Mouse (Mus musculus) midbrain, embryonic 10.5 days (tissue): ENCODE measurements at regions not wholly inside any gene's neighbourhood (a gene's known extent, or its start where the extent isn't known, plus 50 kb on each side); places are given as distances from the start of the nearest gene placed in this dataset.

Source experiments
- DNase-seq: peaks from one replicate; pipeline ENCODE4 v3.0.0-alpha.2; 2017; ENCODE audit warnings: low spot score
- H3K27ac ChIP-seq: fragments of 300-500 bp; sonication (generic); replicated peaks from 2 replicates; pipeline ENCODE4 v1.5.1; 2016; ENCODE audit warnings: mild to moderate bottlenecking
- H3K27me3 ChIP-seq: fragments of 300-500 bp; sonication (generic); 2 replicates; pipeline ENCODE4 v1.6.1; 2016; ENCODE audit warnings: low read depth, mild to moderate bottlenecking; ENCODE audit not compliant: poor library complexity, severe bottlenecking
- H3K36me3 ChIP-seq: fragments of 300-500 bp; sonication (generic); 2 replicates; pipeline ENCODE4 v1.6.1; 2016; ENCODE audit warnings: mild to moderate bottlenecking, moderate library complexity
- H3K4me1 ChIP-seq: fragments of 300-500 bp; sonication (generic); 2 replicates; pipeline ENCODE4 v1.6.1; 2016
- H3K4me3 ChIP-seq: fragments of 300-500 bp; sonication (generic); 2 replicates; pipeline ENCODE4 v1.5.1; 2016; ENCODE audit warnings: mild to moderate bottlenecking, moderate library complexity
- H3K9me3 ChIP-seq: fragments of 300-500 bp; sonication (generic); replicated peaks from 2 replicates; pipeline ENCODE4 v1.6.1; 2016; ENCODE audit warnings: mild to moderate bottlenecking
- WGBS: fragments of 180-500 bp; shearing (Covaris S2); methylation state at CpG from one replicate; pipeline ENCODE4 v1.1.7; 2016; 5-methylcytosine and 5-hydroxymethylcytosine counted together

- DNase-seq: no peak
- Histone ChIP-seq H3K4me1 (peaks cover 42% of the 10 kb centered on the region), H3K27me3 (0 out of 2 replicates have a peak, but pooled peaks cover 4% of the 10 kb centered on the region), H3K36me3 (no peaks in the 10 kb centered on the region), H3K9me3 (no peaks in the 10 kb centered on the region), H3K27ac (no peak overlapping the region), H3K4me3 (no peak overlapping the region)
- 62% methylated on average over 13 of the region's 13 CpGs for WGBS
Measured at GRCm38 (mm10) chr9:63876886-63877285, 119.1 kb upstream of the Smad3 start.

DNA sequence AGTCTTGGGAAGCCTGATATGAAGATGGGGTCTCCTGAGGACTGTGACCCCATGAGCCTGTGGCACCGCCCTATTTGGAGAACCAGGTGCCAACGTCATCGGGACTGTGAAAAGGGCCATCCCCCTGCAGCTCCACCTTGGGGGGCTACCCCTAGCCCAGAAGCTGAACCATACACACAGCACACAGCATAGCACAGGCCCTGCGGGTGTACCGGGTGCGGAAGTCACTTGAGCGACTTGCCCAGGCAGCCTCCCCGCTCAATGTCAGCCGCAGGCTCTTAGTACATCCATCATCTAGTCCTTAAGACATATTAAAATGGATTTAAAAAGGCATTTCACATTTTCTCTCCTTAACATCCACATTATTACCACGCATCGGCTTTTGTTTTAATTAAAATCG lies 118.2 kb upstream of the Smad3 start:
- no peak for DNase-seq
- WGBS: 93% methylated on average over 12 of the region's 12 CpGs

GRCm38 (mm10) chr9:63875193-63875592 lies 117.4 kb upstream of the Smad3 start:
- Histone ChIP-seq H3K4me1 (peaks cover 26% of the 10 kb centered on the region), H3K4me3 (no peak overlapping the region), H3K27ac (no peak overlapping the region), H3K27me3 (no peaks in the 10 kb centered on the region), H3K36me3 (no peaks in the 10 kb centered on the region), H3K9me3 (peaks cover 5% of the 10 kb centered on the region)
- 86% methylated on average over 5 of the region's 5 CpGs for WGBS
- no peak for DNase-seq

More for the DNA sequence above, 118.2 kb upstream of the Smad3 start:
- Histone ChIP-seq H3K9me3 (no peaks in the 10 kb centered on the region), H3K4me1 (peaks cover 34% of the 10 kb centered on the region), H3K36me3 (no peaks in the 10 kb centered on the region), H3K4me3 (no peak overlapping the region), H3K27ac (no peak overlapping the region), H3K27me3 (0 out of 2 replicates have a peak, but pooled peaks cover 4% of the 10 kb centered on the region)

GRCm38 (mm10) chr9:63864350-63864749 lies 106.6 kb upstream of the Smad3 start:
- no peak for DNase-seq
- peaks cover 8% of the 10 kb centered on the region; the same call in 1 of the 2 replicates for H3K9me3 ChIP-seq
- H3K27me3 ChIP-seq: no peaks in the 10 kb centered on the region
- no peak overlapping the region for H3K4me3 ChIP-seq
- no peaks in the 10 kb centered on the region for H3K36me3 ChIP-seq
- H3K27ac ChIP-seq: no peak overlapping the region; the same call in 1 of the 2 replicates
- 58% methylated on average over 11 of the region's 11 CpGs for WGBS
- peaks cover 26% of the 10 kb centered on the region for H3K4me1 ChIP-seq

- no peaks in the 10 kb centered on the region for H3K27me3 ChIP-seq
- no peaks in the 10 kb centered on the region for H3K36me3 ChIP-seq
- WGBS: 86% methylated on average over 4 of the region's 4 CpGs
- no peak overlapping the region for H3K4me3 ChIP-seq
- H3K27ac ChIP-seq: no peak overlapping the region
- DNase-seq: no peak
- peaks cover 26% of the 10 kb centered on the region for H3K4me1 ChIP-seq
- peaks cover 7% of the 10 kb centered on the region; the same call in 1 of the 2 replicates for H3K9me3 ChIP-seq
Measured at GRCm38 (mm10) chr9:63863328-63863727, 105.5 kb upstream of the Smad3 start.

- H3K9me3 ChIP-seq: peaks cover 7% of the 10 kb centered on the region; the same call in 1 of the 2 replicates
- H3K27ac ChIP-seq: 0 out of 2 replicates have a peak overlapping the region, but pooled peaks have one; percentile 38
- H3K36me3 ChIP-seq: no peaks in the 10 kb centered on the region
- WGBS: 36% methylated on average over 6 of the region's 6 CpGs
- no peaks in the 10 kb centered on the region for H3K27me3 ChIP-seq
- DNase-seq: peak; percentile 62
- H3K4me3 ChIP-seq: no peak overlapping the region
- peaks cover 26% of the 10 kb centered on the region for H3K4me1 ChIP-seq
Measured at GRCm38 (mm10) chr9:63862427-63862826, 104.6 kb upstream of the Smad3 start.

DNA sequence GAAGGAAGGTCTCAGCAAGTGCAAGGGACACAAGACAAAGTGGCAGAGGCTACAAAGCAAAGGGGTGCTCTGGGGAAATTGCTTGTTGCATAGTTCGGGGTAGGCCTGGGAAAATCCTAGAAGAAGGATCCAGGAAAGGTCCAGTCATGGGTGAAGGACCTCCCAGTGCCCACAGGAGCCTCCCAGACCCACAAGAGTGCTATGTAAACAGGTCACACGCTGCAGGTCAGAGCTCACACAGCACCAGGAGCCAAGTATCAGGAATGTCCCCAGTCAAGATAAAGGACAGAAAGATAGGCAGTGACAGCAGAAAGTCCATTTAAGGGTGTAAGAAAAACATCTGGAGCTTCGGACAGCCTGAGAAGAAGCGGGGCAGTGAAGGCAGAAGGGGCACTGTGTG lies 103.6 kb upstream of the Smad3 start:
- Histone ChIP-seq H3K27me3 (no peaks in the 10 kb centered on the region), H3K36me3 (no peaks in the 10 kb centered on the region), H3K4me1 (peaks cover 30% of the 10 kb centered on the region), H3K4me3 (no peak overlapping the region), H3K27ac (no peak overlapping the region), H3K9me3 (peaks cover 7% of the 10 kb centered on the region; the same call in 1 of the 2 replicates)
- WGBS: 85% methylated on average over 4 of the region's 4 CpGs
- DNase-seq: no peak

DNA sequence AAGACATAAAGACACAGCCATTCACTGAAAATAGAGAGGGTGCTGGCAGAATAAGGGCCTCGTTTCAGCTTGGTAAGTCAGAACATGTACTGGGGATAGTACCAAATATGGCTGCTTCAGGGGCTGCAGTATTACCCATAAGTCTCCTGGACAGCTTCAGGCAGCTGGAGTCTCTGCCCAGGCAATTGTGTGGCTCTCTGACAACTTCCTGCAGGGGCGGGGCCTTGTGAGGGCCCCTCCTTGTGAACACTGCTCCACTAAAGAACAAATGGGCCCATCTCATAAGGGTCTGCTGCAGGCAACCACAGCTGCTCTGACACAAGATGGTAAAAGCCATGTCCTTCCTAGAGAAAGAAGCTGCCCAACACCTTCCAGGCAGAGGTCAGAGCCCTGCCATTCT lies 102.4 kb upstream of the Smad3 start:
- Histone ChIP-seq H3K4me3 (no peak overlapping the region), H3K27ac (no peak overlapping the region), H3K9me3 (no peaks in the 10 kb centered on the region), H3K36me3 (no peaks in the 10 kb centered on the region), H3K4me1 (peaks cover 33% of the 10 kb centered on the region), H3K27me3 (no peaks in the 10 kb centered on the region)
- 86% methylated on average over 2 of the region's 2 CpGs for WGBS
- no peak for DNase-seq

GRCm38 (mm10) chr9:63856065-63856736 lies 98.4 kb upstream of the Smad3 start:
- DNase-seq: no peak
- Histone ChIP-seq H3K9me3 (no peaks in the 10 kb centered on the region), H3K27me3 (no peaks in the 10 kb centered on the region), H3K4me1 (peaks cover 7% of the 10 kb centered on the region), H3K4me3 (no peak overlapping the region), H3K27ac (no peak overlapping the region), H3K36me3 (no peaks in the 10 kb centered on the region)
- 82% methylated on average over 9 of the region's 9 CpGs for WGBS

DNA sequence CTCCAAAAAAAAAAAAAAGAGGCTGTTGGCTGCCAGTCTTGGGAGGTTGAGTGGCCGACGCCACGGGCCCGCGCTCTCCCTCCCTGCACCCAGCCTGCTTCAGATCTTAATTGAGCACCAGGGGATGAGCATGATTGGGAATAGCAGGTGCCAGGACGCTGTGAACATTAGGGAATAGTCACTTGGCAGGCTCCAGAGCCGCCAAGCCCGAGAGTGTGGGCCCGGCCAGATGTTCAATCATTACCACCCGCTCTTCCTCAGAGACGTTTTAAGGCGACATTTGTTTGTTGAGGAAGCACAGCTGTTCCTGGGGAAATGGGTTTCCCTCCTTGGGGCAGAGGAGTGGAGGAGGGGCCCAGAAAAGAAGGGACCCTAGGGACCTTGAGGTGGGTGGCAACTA lies 94.0 kb upstream of the Smad3 start:
- Histone ChIP-seq H3K27ac (no peak overlapping the region), H3K36me3 (no peaks in the 10 kb centered on the region), H3K4me3 (no peak overlapping the region), H3K4me1 (peaks cover 7% of the 10 kb centered on the region; the same call in 1 of the 2 replicates), H3K9me3 (no peaks in the 10 kb centered on the region), H3K27me3 (no peaks in the 10 kb centered on the region)
- 78% methylated on average over 12 of the region's 12 CpGs for WGBS
- DNase-seq: no peak

DNA sequence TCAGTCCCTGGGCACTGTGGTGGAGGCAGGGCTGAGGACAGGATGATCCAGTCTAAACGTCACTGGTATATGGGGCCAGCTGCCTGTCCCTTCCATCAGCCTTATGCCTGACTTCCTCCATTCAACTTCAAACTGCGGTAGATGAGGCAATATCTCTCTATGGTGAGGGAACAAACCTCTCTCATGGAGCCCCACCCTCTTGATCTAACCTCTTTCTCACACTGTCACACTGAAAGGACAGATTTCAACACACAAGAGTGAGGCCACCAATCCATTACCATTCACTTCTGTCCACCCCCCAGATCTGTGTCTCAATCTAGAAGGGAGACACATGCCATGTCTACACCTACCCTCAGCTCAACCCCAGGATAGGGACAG lies 92.5 kb upstream of the Smad3 start:
- no peak overlapping the region for H3K27ac ChIP-seq
- H3K9me3 ChIP-seq: no peaks in the 10 kb centered on the region
- H3K4me1 ChIP-seq: no peaks in the 10 kb centered on the region
- no peaks in the 10 kb centered on the region for H3K36me3 ChIP-seq
- WGBS: 78% methylated on average over 2 of the region's 2 CpGs
- 0 out of 2 replicates have a peak, but pooled peaks cover 5% of the 10 kb centered on the region for H3K27me3 ChIP-seq
- no peak for DNase-seq
- no peak overlapping the region for H3K4me3 ChIP-seq

DNA sequence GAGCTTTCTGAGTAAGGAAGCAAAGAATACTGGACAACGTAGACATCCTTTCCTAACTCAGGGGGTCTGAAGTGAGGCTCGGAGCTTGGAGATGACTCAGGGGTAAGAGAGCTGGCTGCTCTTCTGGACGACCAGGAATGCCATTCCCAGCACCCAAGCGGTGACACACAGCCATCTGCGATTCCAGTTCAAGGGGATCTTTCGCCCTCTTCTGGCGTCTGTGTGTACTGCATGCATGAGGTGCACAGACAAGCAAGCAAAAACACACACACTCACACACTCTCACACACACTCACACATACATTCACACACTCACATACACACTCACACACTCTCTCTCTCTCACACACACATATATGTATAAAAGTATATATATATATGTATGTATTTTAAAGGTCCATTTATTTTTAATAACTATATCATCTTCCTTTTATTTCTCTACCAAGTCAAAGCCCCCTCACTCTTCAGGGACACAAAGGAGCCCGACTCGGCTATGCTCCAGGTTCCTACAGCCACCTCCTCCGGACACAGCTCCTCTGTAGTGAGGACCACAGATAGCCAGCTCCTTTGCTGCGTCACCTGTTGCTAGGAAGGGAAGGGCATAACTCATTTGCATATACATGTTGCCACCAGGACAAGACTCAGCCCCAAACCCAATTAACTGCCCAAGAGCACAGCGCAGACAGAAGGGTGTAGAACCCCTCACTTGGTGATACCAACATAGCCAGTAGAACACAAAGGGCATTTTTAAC lies 91.9 kb upstream of the Smad3 start:
- 0 out of 2 replicates have a peak, but pooled peaks cover 9% of the 10 kb centered on the region for H3K27me3 ChIP-seq
- 78% methylated on average over 12 of the region's 12 CpGs for WGBS
- H3K36me3 ChIP-seq: no peaks in the 10 kb centered on the region
- DNase-seq: no peak
- no peak overlapping the region for H3K4me3 ChIP-seq
- H3K27ac ChIP-seq: no peak overlapping the region
- no peaks in the 10 kb centered on the region for H3K4me1 ChIP-seq
- H3K9me3 ChIP-seq: no peaks in the 10 kb centered on the region

GRCm38 (mm10) chr9:63843883-63844485 lies 86.2 kb upstream of the Smad3 start:
- 38% methylated on average over 10 of the region's 10 CpGs for WGBS
- no peak overlapping the region for H3K27ac ChIP-seq

More at GRCm38 (mm10) chr9:63843883-63844485, 86.2 kb upstream of the Smad3 start:
- Histone ChIP-seq H3K4me3 (no peak overlapping the region), H3K36me3 (no peaks in the 10 kb centered on the region), H3K27me3 (0 out of 2 replicates have a peak, but pooled peaks cover 9% of the 10 kb centered on the region), H3K9me3 (no peaks in the 10 kb centered on the region), H3K4me1 (no peaks in the 10 kb centered on the region)
- DNase-seq: peak; percentile 63
